Mouse (Mus musculus) spleen, adult 2 months (tissue): Measurements from ENCODE around the gene Crygb. TPM values are rescaled to one million over a fixed set of nuclear protein-coding genes. Genes with fewer than 3 reads are reported as not detected.

Source experiments
- DNase-seq, 2 experiments: peaks; one replicate each; pipeline versions ENCODE4 v3.0.0 to v3.0.0-alpha.2; 2012 to 2021; ENCODE audit warnings: low spot score in 2 of 2, low read depth in 1 of 2
- H3K27ac ChIP-seq: fragments of 200-500 bp; 2 replicates; pipeline ENCODE4 v1.5.1; 2012; ENCODE audit warnings: low read length, inconsistent platforms; ENCODE audit not compliant: insufficient read depth
- H3K27me3 ChIP-seq: fragments of 200-500 bp; 2 replicates; pipeline ENCODE4 v1.6.1; 2012; ENCODE audit warnings: mild to moderate bottlenecking, moderate library complexity, low read length, inconsistent platforms; ENCODE audit not compliant: control insufficient read depth, insufficient read depth
- H3K36me3 ChIP-seq: fragments of 200-500 bp; 2 replicates; pipeline ENCODE4 v1.6.1; 2012; ENCODE audit warnings: mild to moderate bottlenecking, low read length, inconsistent platforms; ENCODE audit not compliant: control insufficient read depth, insufficient read depth
- H3K4me1 ChIP-seq: fragments of 200-500 bp; 2 replicates; pipeline ENCODE4 v1.6.1; 2011; ENCODE audit warnings: inconsistent platforms; ENCODE audit not compliant: control insufficient read depth, insufficient read depth, insufficient read length
- H3K4me3 ChIP-seq: fragments of 200-500 bp; 2 replicates; pipeline ENCODE4 v1.5.1; 2011; ENCODE audit warnings: mild to moderate bottlenecking, inconsistent platforms; ENCODE audit not compliant: insufficient read depth, insufficient read length; ENCODE audit errors: extremely low read depth
- CTCF ChIP-seq: fragments of 200-500 bp; IDR thresholded peaks from 2 replicates; pipeline ENCODE4 v1.5.1; 2011; ENCODE audit warnings: mild to moderate bottlenecking, inconsistent platforms; ENCODE audit not compliant: insufficient read depth, insufficient read length, insufficient replicate concordance; ENCODE audit errors: extremely low read depth
- POLR2A ChIP-seq: fragments of 200-500 bp; IDR thresholded peaks from 2 replicates; pipeline ENCODE4 v1.6.1; 2011; ENCODE audit warnings: low read depth, low read length, inconsistent platforms
- WGBS: fragments of 180-500 bp; shearing (Covaris S2); methylation state at CpG from one replicate; pipeline ENCODE4 v1.1.7; 2018; 5-methylcytosine and 5-hydroxymethylcytosine counted together
- polyA plus RNA-seq: library from polyadenylated mRNA; depleted of rRNA; stranded (reverse); fragments of >200 nt; gene quantifications from 2 replicates; pipeline ENCODE4 v1.2.3, GENCODE M21; 2012

Gene Crygb
- polyA plus RNA-seq, 1 experiment: not detected

- no peak for DNase-seq
- H3K27me3 ChIP-seq: no peaks in the 10 kb centered on the region
- no peak overlapping the region for H3K27ac ChIP-seq
- H3K36me3 ChIP-seq: no peaks in the 10 kb centered on the region
- 73% methylated on average over 12 of the region's 12 CpGs for WGBS
- TF ChIP-seq POLR2A (no peak), CTCF (no peak)
- no peaks in the 10 kb centered on the region for H3K4me1 ChIP-seq
- no peak overlapping the region for H3K4me3 ChIP-seq
Observed at GRCm38 (mm10) chr1:65048781-65049180, 33.3 kb downstream of the Crygb start.

DNA sequence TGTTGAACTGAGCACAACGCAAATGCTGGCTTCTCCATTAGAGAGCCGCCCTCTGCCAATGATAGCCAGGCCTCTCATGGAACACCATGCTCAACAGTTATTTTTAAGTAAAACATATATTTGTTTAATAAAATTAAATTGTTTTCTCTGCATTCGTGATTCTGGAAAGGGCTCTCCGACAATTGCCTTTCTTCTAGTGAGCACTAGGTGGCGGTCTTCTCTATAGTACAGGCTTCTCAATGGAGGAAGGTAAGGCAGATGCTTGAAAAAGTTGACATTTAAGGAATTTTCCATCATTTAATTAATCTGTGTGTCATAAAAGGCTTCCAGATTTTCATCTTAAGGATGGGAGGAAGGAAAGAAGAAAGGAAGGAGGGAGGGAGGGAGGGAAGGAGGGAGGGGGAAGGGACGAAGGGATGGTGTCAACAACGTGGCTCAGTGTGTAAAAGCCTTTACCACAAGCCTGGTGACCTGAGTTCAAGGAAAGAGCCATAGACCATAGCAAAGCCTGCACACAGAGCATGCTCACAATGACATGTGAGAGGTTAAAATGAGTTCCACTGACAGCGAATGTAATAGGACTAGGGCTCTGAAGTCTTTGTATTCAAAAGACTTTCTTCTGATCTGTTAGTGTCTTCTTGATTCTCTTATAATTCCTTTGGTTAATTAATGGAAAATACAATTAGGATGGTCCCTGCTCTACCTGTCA, 35.5 kb downstream of the Crygb start:
- no peak for DNase-seq
- WGBS: 35% methylated on average over 8 of the region's 8 CpGs

GRCm38 (mm10) chr1:65043433-65043832, 38.7 kb downstream of the Crygb start:
- Histone ChIP-seq H3K27ac (no peak overlapping the region), H3K27me3 (no peaks in the 10 kb centered on the region), H3K4me1 (no peaks in the 10 kb centered on the region), H3K4me3 (no peak overlapping the region), H3K36me3 (no peaks in the 10 kb centered on the region)
- no peak for DNase-seq
- 85% methylated on average over 2 of the region's 2 CpGs for WGBS
- TF ChIP-seq POLR2A (no peak), CTCF (no peak)

More for the DNA sequence above, 35.5 kb downstream of the Crygb start:
- H3K36me3 ChIP-seq: no peaks in the 10 kb centered on the region
- no peaks in the 10 kb centered on the region for H3K27me3 ChIP-seq
- no peak overlapping the region for H3K4me3 ChIP-seq
- H3K27ac ChIP-seq: no peak overlapping the region
- H3K4me1 ChIP-seq: no peaks in the 10 kb centered on the region
- TF ChIP-seq CTCF: no peak
- no peak for TF ChIP-seq POLR2A

DNA sequence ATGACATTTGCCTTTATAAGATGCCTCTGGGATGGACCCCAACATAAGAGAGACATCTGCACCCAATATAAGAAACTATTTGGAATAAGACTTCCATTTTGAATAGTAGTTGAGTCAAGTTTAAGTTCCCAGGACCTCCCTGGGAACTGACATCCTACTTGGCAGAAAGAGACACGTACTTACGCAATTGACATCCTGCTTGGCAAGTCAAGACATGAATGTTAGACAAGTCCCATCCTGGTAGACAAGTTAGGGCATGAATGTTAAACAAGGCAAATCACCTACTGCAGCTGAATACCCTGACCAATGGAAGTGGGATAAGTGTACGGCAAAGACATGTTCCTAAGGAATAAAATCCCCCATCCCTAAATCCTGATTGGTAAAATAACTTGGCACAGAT, 40.3 kb downstream of the Crygb start:
- Histone ChIP-seq H3K27me3 (no peaks in the 10 kb centered on the region), H3K36me3 (no peaks in the 10 kb centered on the region), H3K4me3 (no peak overlapping the region), H3K4me1 (no peaks in the 10 kb centered on the region), H3K27ac (no peak overlapping the region)
- TF ChIP-seq CTCF: no peak
- TF ChIP-seq POLR2A: no peak
- 95% methylated on average over 3 of the region's 3 CpGs for whole genome bisulfite sequencing
- no peak for DNase-seq

DNA sequence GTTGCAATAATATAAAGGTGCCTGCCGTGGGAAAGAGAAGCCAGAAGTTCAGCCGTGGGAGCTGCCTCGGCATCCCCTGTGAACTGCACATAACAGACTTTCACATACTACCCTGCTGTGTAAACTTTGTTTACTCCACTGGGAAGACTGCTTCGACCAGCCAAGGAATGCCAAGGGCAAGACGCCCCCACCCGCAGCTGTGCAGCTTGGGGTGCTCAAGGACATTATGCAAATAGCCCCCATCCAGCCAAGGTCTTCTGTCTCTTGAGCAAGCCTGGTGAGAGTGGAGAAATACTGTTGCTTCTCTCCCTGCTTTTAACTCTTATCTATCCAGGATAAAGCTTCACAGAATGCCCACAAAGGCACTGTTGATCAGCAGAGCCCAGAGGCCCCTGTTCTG, 41.3 kb downstream of the Crygb start:
- TF ChIP-seq CTCF: no peak
- TF ChIP-seq POLR2A: no peak
- H3K36me3 ChIP-seq: no peaks in the 10 kb centered on the region
- no peaks in the 10 kb centered on the region for H3K27me3 ChIP-seq
- 85% methylated on average over 6 of the region's 6 CpGs for WGBS
- H3K27ac ChIP-seq: no peak overlapping the region
- H3K4me1 ChIP-seq: no peaks in the 10 kb centered on the region
- H3K4me3 ChIP-seq: no peak overlapping the region
- no peak for DNase-seq

DNA sequence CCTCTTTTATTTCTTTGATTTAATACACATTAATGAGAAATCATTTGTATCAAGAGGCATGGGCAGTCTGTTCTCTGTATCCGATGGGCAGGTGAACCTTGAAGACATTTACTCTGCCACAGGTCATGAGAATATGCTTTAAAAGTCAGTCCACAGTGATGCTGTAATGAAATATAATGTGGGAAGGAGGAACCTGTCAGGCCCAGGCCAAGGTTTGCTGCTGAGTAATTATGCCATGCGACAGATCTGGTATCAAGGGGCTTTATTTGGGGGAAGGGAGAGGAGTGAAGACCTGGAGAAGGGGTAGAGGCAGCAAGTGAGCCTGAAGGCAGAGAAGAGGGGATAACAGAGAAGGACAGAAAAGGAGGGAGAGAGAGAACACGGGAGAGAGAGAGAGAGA, 42.4 kb downstream of the Crygb start:
- Histone ChIP-seq H3K27me3 (no peaks in the 10 kb centered on the region), H3K4me3 (no peak overlapping the region), H3K27ac (no peak overlapping the region), H3K4me1 (no peaks in the 10 kb centered on the region), H3K36me3 (no peaks in the 10 kb centered on the region)
- DNase-seq: no peak
- WGBS: 81% methylated on average over 3 of the region's 3 CpGs
- TF ChIP-seq CTCF (no peak), POLR2A (no peak)

GRCm38 (mm10) chr1:65037542-65037941, 44.5 kb downstream of the Crygb start:
- Histone ChIP-seq H3K36me3 (no peaks in the 10 kb centered on the region), H3K27ac (no peak overlapping the region), H3K4me1 (no peaks in the 10 kb centered on the region), H3K27me3 (no peaks in the 10 kb centered on the region), H3K4me3 (no peak overlapping the region)
- DNase-seq: no peak
- TF ChIP-seq POLR2A (no peak), CTCF (no peak)
- WGBS: 68% methylated on average over 2 of the region's 2 CpGs
